Mouse (Mus musculus) T-helper 1 cell (primary cell): Measurements from ENCODE around the gene Dcpp1.

Source experiments
- in situ Hi-C: fragments of 300-600 bp; cut with MboI, MseI; formaldehyde crosslinking; loops from one replicate; pipeline ENCODE4 v1.15.1; 2025; ENCODE audit warnings: high pct_unique_total_duplicates

Dcpp1 gene

DNA sequence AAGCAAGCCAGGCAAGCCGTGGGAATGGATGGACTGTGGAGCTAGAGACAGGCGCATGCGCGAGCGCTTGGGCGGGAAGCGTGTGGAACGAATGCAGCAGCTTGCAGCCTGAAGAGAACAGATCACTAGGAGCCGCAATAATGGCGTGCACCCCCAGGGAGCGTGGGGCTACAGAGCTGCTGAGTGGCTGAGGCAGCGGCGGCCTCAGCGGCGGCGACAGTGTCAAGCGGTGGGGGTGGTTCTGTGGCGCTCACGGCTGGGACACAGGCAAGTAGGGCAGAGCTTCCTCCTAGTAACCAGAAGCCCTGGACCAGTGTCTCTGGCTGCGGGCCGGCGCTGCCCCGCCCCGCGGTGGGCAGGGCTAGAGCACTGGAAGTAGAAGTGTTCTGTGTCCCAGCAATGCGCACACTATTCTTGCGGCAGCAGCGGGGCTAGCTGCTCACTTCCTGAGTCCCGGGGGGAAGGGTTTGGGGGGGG lies 43.9 kb downstream of the Dcpp1 start:
- in situ Hi-C loops: no loop called here

DNA sequence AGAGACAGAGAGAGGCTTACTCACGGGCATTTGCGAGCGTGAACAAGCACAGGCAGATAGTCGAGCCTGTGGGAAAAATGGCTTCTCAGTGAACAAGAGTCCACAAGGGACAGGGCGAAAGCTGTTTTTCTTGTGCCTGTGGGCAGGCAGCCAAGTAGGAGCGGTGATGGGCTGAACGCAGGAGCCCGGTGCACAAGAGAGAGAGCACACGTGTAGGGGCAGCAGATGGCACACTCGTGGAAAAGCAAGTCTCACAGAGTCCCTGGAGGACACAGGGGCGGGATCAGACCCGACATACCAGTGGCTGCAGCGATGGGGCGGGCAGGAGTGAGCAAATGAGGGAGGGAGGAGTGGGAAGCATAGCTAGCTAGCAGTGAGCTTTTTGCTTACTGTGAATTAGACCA lies 44.4 kb downstream of the Dcpp1 start:
- in situ Hi-C loops: no loop called here

DNA sequence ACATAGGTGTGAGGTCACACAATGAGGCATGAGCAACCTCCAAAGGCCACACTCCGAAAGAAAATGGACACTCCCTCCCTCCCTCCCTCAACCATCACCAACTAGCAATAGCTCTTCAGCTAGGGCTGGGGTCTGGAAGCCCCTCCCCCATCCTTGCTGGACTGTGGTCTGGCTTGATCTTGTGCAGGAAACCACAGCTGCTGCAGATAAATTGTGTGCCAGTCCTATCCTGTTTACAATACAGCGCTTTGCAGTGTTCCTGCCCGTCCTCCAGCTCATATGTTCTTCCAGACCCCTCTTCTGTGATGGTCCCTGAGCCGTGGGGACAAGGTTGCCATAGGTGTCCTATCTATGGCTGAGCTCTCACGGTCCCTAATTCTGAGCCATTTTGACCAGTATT lies 50.5 kb downstream of the Dcpp1 start:
- in situ Hi-C loops: no loop called here
